Mouse (Mus musculus): Measurements from ENCODE around the gene Tm4sf5. TPM values are rescaled to one million over a fixed set of nuclear protein-coding genes. Genes with fewer than 3 reads are reported as not detected.

Tm4sf5 gene
- total and polyA plus RNA-seq, 3 experiments = 5.5 to 24.5 (median 11.7) TPM

DNA sequence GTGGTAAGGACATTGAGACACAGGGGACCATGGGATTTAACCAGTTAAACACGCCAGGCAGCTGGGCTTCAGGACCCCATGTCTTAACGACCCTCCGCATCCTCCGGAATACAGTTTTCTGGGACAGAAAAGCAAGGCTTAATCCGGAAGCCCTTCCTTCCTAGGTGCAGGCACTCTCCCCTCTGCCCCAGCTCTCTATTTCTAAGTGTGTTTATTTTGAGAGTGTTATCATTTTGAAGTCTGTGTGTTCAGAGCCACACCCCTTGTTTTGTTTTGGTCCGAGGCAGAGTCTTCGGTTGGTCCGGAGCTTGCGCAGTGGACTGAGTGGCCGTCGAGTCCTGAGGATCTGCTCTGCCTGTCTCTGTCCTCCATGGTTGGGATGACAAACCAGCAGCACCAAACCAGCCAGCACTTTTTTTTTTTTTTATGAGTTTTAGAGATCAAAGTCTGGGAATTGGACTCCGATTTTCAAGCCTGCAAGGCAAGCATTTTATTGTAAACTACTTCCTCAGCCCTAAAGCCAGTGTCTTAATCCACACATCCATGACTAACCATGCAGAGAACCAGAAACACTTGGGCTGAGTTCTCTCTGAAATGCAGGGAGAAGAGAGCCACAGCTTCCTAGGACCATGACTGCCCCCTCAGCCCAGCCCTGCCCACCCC, 30.0 kb upstream of the Tm4sf5 start:
- Histone ChIP-seq H3K4me2 (ENCODE audit: insufficient read depth, low read depth, poor library complexity, severe bottlenecking) (no peak overlapping the region), H3K9me3 (replicated peaks; ENCODE audit: low read length) (no peaks in the 10 kb centered on the region), H3K36me3 (replicated peaks in 1 of 2; ENCODE audit: control insufficient read depth in 1 of 2, insufficient read depth in 1 of 2, low read length in 1 of 2) (no peaks in the 10 kb centered on the region), H3K9ac (ENCODE audit: insufficient read depth, low read depth) (no peak overlapping the region), H3K4me3 (replicated peaks in 1 of 3; ENCODE audit: low read depth in 2 of 3, low read length in 2 of 3, poor library complexity in 1 of 3) (no peak overlapping the region), H3K27me3 (replicated peaks) (no peaks in the 10 kb centered on the region), H3K79me2 (replicated peaks; ENCODE audit: control insufficient read depth, extremely low read depth, insufficient read depth, poor library complexity, severe bottlenecking) (no peaks in the 10 kb centered on the region), H3K27ac (ENCODE audit: insufficient read depth, low read depth) (no peak overlapping the region), H3K4me1 (ENCODE audit: control insufficient read depth in 1 of 2, insufficient read depth in 2 of 2) (peaks cover 0 to 16% of the 10 kb centered on the region in 2 experiments; a peak in 2 of 4 replicates)
- DNase-seq (ENCODE audit: extremely low read depth) = no peak
- in situ Hi-C loops (cut with MboI; ENCODE audit: low pct_ligation_motif_present, low pct_unique_long_range_greater_than_20kb, low sequenced_read_pairs) (no loop called here), dilution Hi-C loops (cut with MboI; ENCODE audit: extremely low pct_ligation_motif_present, extremely low pct_unique_long_range_greater_than_20kb, low sequenced_read_pairs) (no loop called here)
- no peak for TF ChIP-seq KAT2A (IDR thresholded peaks at IDR 0.05; ENCODE audit: insufficient replicate concordance, low read length)
- TF ChIP-seq ETS1 (conservative IDR thresholded peaks at IDR 0.05; ENCODE audit: low read depth, low read length) = no peak
- TF ChIP-seq RCOR1 (conservative IDR thresholded peaks at IDR 0.05; ENCODE audit: low read depth, low read length) = no peak
- no peak for TF ChIP-seq JUN (IDR thresholded peaks at IDR 0.05; ENCODE audit: insufficient read depth, low read depth, low read length)
- no peak for TF ChIP-seq SIN3A (IDR thresholded peaks at IDR 0.05; ENCODE audit: low read length)
- TF ChIP-seq ZNF384 (IDR thresholded peaks at IDR 0.05; ENCODE audit: low read depth, low read length) = no peak
- TF ChIP-seq TBP (conservative IDR thresholded peaks at IDR 0.05; ENCODE audit: low read depth, low read length) = no peak
- TF ChIP-seq EP300 (IDR thresholded peaks at IDR 0.05; ENCODE audit: low read length) = no peak

DNA sequence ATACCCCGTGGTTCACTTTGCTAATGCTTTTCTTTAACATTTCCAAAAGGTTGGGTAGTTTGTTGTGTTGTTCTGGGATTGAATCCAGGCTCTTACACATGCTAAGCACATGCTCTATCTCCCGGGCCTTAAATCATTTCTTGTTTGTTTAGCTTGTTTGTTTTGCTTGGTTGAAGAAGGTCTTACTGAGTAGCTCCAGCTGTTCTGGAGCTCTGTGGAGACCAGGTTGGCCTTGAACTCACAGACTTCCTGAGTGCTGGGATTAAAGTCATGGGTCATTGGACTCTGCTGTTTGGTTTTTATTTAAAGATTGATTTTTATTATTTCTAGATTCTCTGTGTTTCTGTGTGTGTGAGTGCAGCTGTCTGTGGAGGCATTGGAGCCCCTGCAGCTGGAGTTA, 19.5 kb upstream of the Tm4sf5 start:
- H3K9ac ChIP-seq (ENCODE audit: insufficient read depth, low read depth) = no peak overlapping the region
- H3K4me1 ChIP-seq (ENCODE audit: control insufficient read depth in 1 of 2, insufficient read depth in 2 of 2) = peaks cover 0 to 7% of the 10 kb centered on the region in 2 experiments; a peak in 2 of 4 replicates
- TF ChIP-seq CTCF (conservative IDR thresholded peaks at IDR 0.05 in 1 of 2, IDR thresholded peaks at IDR 0.05 in 1 of 2; ENCODE audit: low read depth in 2 of 2, low read length in 2 of 2) (no peak), SIN3A (IDR thresholded peaks at IDR 0.05; ENCODE audit: low read length) (no peak), MEF2A (IDR thresholded peaks at IDR 0.05; ENCODE audit: borderline replicate concordance, low read depth, low read length) (no peak), SMC3 (IDR thresholded peaks at IDR 0.05; ENCODE audit: low read depth, low read length) (no peak), USF2 (conservative IDR thresholded peaks at IDR 0.05; ENCODE audit: low read depth, low read length) (no peak), UBTF (IDR thresholded peaks at IDR 0.05; ENCODE audit: low read depth, low read length) (no peak), NELFE (IDR thresholded peaks at IDR 0.05; ENCODE audit: low read depth, low read length) (no peak), MXI1 (IDR thresholded peaks at IDR 0.05; ENCODE audit: low read depth, low read length) (no peak), CHD1 (IDR thresholded peaks at IDR 0.05; ENCODE audit: low read depth, low read length) (no peak), CHD2 (IDR thresholded peaks at IDR 0.05; ENCODE audit: low read length) (no peak), E2F4 (IDR thresholded peaks at IDR 0.05; ENCODE audit: insufficient replicate concordance, low read depth, low read length) (no peak), PAX5 (IDR thresholded peaks at IDR 0.05; ENCODE audit: low read length) (no peak), TCF12 (IDR thresholded peaks at IDR 0.05; ENCODE audit: low read depth, low read length) (no peak)
- H3K4me3 ChIP-seq (replicated peaks in 1 of 3; ENCODE audit: low read depth in 2 of 3, low read length in 2 of 3, poor library complexity in 1 of 3) = no peak overlapping the region
- no peaks in the 10 kb centered on the region for H3K79me2 ChIP-seq (replicated peaks; ENCODE audit: control insufficient read depth, extremely low read depth, insufficient read depth, poor library complexity, severe bottlenecking)
- no peaks in the 10 kb centered on the region for H3K27me3 ChIP-seq (replicated peaks)
- no peaks in the 10 kb centered on the region for H3K36me3 ChIP-seq (replicated peaks in 1 of 2; ENCODE audit: control insufficient read depth in 1 of 2, insufficient read depth in 1 of 2, low read length in 1 of 2)
- no peak for DNase-seq (ENCODE audit: extremely low read depth)
- in situ Hi-C loops (cut with MboI; ENCODE audit: low pct_ligation_motif_present, low pct_unique_long_range_greater_than_20kb, low sequenced_read_pairs) (no loop called here), dilution Hi-C loops (cut with MboI; ENCODE audit: extremely low pct_ligation_motif_present, extremely low pct_unique_long_range_greater_than_20kb, low sequenced_read_pairs) (no loop called here)
- H3K4me2 ChIP-seq (ENCODE audit: insufficient read depth, low read depth, poor library complexity, severe bottlenecking) = no peak overlapping the region
- no peak overlapping the region for H3K27ac ChIP-seq (ENCODE audit: insufficient read depth, low read depth)
- H3K9me3 ChIP-seq (replicated peaks; ENCODE audit: low read length) = no peaks in the 10 kb centered on the region
